Mouse (Mus musculus): ENCODE results near the gene Plppr1. TPM values are rescaled to one million over a fixed set of nuclear protein-coding genes. Genes with fewer than 3 reads are reported as not detected.

The Plppr1 gene
- polyA plus RNA-seq, 1 experiment: 0.88 TPM

- H3K27me3 ChIP-seq (replicated peaks; ENCODE audit: control insufficient read depth, insufficient read depth, low read length): no peaks in the 10 kb centered on the region
- H3K27ac ChIP-seq (ENCODE audit: insufficient read depth, low read depth, low read length): no peak overlapping the region
- DNase-seq: no peak
- WGBS: 53% methylated on average over 2 of the region's 2 CpGs
- no peak overlapping the region for H3K4me3 ChIP-seq (ENCODE audit: insufficient read depth, low read depth, low read length)
- TF ChIP-seq POLR2A (IDR thresholded peaks at IDR 0.05; ENCODE audit: low read depth, low read length): no peak
- no peak for TF ChIP-seq CTCF (conservative IDR thresholded peaks at IDR 0.05; ENCODE audit: insufficient read depth, insufficient read length, low read depth, low read length)
- H3K4me1 ChIP-seq (ENCODE audit: control insufficient read depth, insufficient read depth, low read length): no peaks in the 10 kb centered on the region
- H3K36me3 ChIP-seq (ENCODE audit: control insufficient read depth, insufficient read depth, low read length): no peaks in the 10 kb centered on the region
These were observed 327.8 kb downstream of the Plppr1 start for GRCm38 (mm10) chr4:49386873-49387272.
